Mouse (Mus musculus) small intestine, adult 2 months (tissue): ENCODE measurements around the gene Srarp. TPM values are rescaled to one million over a fixed set of nuclear protein-coding genes. Genes with fewer than 3 reads are reported as not detected.

ENCODE experiments used
- H3K27ac ChIP-seq: fragments of 200-500 bp; 2 replicates; pipeline ENCODE4 v1.5.1; 2012; ENCODE audit warnings: low read depth, low read length, control low read depth, inconsistent platforms; ENCODE audit not compliant: insufficient read depth
- H3K27me3 ChIP-seq: fragments of 200-500 bp; 2 replicates; pipeline ENCODE4 v1.6.1; 2012; ENCODE audit warnings: mild to moderate bottlenecking, moderate library complexity, low read length, inconsistent platforms; ENCODE audit not compliant: control insufficient read depth, insufficient read depth
- H3K36me3 ChIP-seq: fragments of 200-500 bp; 2 replicates; pipeline ENCODE4 v1.6.1; 2012; ENCODE audit warnings: mild to moderate bottlenecking, low read length, control low read depth, inconsistent platforms; ENCODE audit not compliant: control insufficient read depth, insufficient read depth
- H3K4me1 ChIP-seq: fragments of 200-500 bp; 2 replicates; pipeline ENCODE4 v1.6.1; 2012; ENCODE audit warnings: low read length, inconsistent platforms, mixed read lengths; ENCODE audit not compliant: control insufficient read depth, insufficient read depth, insufficient read length
- H3K4me3 ChIP-seq: fragments of 200-500 bp; 2 replicates; pipeline ENCODE4 v1.5.1; 2012; ENCODE audit warnings: low read depth, mild to moderate bottlenecking, control low read depth, inconsistent platforms, low read length, moderate library complexity
- CTCF ChIP-seq: fragments of 200-500 bp; IDR thresholded peaks from 2 replicates; pipeline ENCODE4 v1.5.1; 2012; ENCODE audit warnings: low read depth, mild to moderate bottlenecking, control low read depth, inconsistent platforms, low read length, moderate library complexity, mixed read lengths; ENCODE audit not compliant: insufficient replicate concordance, insufficient read length; ENCODE audit errors: extremely low read depth
- POLR2A ChIP-seq: fragments of 200-500 bp; IDR thresholded peaks from 2 replicates; pipeline ENCODE4 v1.6.1; 2012; ENCODE audit warnings: low read depth, mild to moderate bottlenecking, control low read depth, inconsistent platforms, low read length, moderate library complexity
- WGBS: fragments of 180-500 bp; shearing (Covaris S2); methylation state at CpG from one replicate; pipeline ENCODE4 v1.1.7; 2018; 5-methylcytosine and 5-hydroxymethylcytosine counted together
- polyA plus RNA-seq: library from polyadenylated mRNA; depleted of rRNA; stranded (reverse); fragments of >200 nt; gene quantifications from 2 replicates; pipeline ENCODE4 v1.2.3, GENCODE M21; 2012

The Srarp gene
- polyA plus RNA-seq, 1 experiment = not detected

DNA sequence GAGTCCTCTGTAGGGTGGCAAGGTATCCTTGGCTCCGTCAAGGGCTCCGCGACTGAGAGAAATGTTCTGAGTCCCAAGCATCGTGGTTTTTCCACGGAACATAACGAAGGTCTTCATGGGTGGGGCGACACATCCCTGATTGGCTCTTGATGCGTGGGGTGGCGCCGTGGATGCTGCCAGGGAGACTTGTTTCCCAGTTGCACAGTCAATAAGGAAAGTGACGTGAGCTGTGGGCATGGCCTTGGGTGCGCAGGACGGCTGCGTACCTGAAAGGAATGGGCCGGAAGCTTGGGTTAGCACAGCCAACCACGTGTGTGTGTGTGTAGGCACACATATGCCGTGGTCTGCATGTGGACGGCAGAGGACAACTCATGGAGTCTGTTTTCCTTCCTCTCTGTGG lies 2.7 kb downstream of the Srarp start:
- Histone ChIP-seq H3K4me1 (no peaks in the 10 kb centered on the region; the same call in 1 of the 2 replicates), H3K4me3 (no peak overlapping the region), H3K27ac (no peak overlapping the region), H3K27me3 (no peaks in the 10 kb centered on the region), H3K36me3 (no peaks in the 10 kb centered on the region)
- TF ChIP-seq CTCF (no peak), POLR2A (no peak)
- WGBS = 87% methylated on average over 18 of the region's 18 CpGs

DNA sequence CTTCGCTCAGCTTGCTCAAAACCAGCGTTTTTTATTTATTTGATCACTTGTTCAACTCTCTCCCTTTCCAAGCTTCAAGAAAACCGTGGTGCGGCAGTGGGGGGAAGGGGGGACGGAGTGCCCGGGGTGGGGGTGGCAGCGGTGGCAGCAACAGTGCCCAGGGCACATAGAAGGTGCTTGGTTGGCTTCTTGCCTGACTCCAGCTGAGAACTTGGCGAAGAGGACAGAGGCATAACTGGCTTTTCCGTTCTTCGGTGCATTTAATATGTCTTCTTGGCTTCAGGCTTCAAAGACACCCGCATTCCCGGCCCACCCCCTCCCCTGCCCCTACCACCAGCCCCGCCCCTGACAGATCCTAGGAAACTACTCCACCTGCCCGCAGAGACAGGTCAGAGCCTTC lies 3.2 kb downstream of the Srarp start:
- Histone ChIP-seq H3K27ac (no peak overlapping the region), H3K4me3 (no peak overlapping the region), H3K27me3 (no peaks in the 10 kb centered on the region), H3K36me3 (no peaks in the 10 kb centered on the region), H3K4me1 (no peaks in the 10 kb centered on the region; the same call in 1 of the 2 replicates)
- 52% methylated on average over 14 of the region's 14 CpGs for WGBS
- TF ChIP-seq POLR2A (no peak), CTCF (no peak)

DNA sequence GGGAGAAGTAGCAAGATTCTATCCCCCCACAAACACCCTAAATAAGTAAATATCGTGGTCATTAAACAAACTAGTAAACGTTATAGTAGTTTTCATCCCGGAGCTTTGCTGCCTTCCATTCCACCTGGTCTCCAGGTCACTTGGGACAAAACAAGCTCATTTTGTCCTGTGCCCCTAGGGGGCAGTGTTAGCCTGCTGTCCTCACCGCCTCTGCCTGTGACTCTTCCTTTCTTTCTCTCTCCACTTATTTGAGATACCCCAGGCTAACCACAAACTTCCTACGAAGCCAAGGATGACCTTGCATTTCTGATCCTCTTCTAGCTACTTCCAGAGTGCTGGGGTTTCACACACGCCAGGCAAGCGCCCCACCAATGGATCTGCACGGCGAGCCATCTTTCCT lies 4.9 kb downstream of the Srarp start:
- no peak overlapping the region for H3K4me3 ChIP-seq
- TF ChIP-seq CTCF = peak; percentile 91; the same call in 1 of the 2 replicates
- TF ChIP-seq POLR2A = no peak
- WGBS = 35% methylated on average over 9 of the region's 9 CpGs
- H3K27ac ChIP-seq = no peak overlapping the region
- no peaks in the 10 kb centered on the region; the same call in 1 of the 2 replicates for H3K4me1 ChIP-seq
- H3K36me3 ChIP-seq = no peaks in the 10 kb centered on the region
- H3K27me3 ChIP-seq = no peaks in the 10 kb centered on the region

DNA sequence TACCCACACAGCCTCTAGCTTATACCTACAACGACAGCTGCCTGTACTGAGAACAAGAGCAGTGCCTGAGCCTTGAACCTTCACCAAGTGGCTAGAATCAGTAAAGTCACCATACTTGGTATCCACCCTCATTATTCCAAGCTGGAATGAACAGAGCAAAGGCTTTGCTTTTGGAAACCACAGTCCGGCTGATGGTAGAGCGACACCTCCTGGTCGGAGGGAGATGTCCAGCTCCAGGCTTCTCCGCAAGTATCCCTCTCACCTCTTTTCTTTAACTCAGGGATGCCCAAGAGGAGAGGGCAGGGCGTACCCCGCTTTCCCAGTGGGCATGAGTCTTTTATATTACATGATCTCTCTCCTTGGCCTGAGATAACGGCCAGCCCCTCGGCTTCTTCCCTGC lies 6.1 kb downstream of the Srarp start:
- peaks cover 6% of the 10 kb centered on the region; the same call in 1 of the 2 replicates for H3K27me3 ChIP-seq
- WGBS = 45% methylated on average over 9 of the region's 9 CpGs
- H3K36me3 ChIP-seq = no peaks in the 10 kb centered on the region
- H3K4me1 ChIP-seq = peaks cover 2% of the 10 kb centered on the region; the same call in 1 of the 2 replicates
- H3K4me3 ChIP-seq = no peak overlapping the region
- no peak overlapping the region for H3K27ac ChIP-seq
- no peak; the same call in 1 of the 2 replicates for TF ChIP-seq POLR2A
- TF ChIP-seq CTCF = peak; percentile 64; the same call in 1 of the 2 replicates

- no peak for TF ChIP-seq POLR2A
- no peak for TF ChIP-seq CTCF
- no peaks in the 10 kb centered on the region for H3K36me3 ChIP-seq
- WGBS = 83% methylated on average over 6 of the region's 6 CpGs
- peaks cover 6% of the 10 kb centered on the region; the same call in 1 of the 2 replicates for H3K27me3 ChIP-seq
- H3K4me1 ChIP-seq = peaks cover 2% of the 10 kb centered on the region; the same call in 1 of the 2 replicates
- H3K27ac ChIP-seq = no peak overlapping the region
- H3K4me3 ChIP-seq = no peak overlapping the region
Measured at GRCm38 (mm10) chr4:141429381-141429780, 6.5 kb downstream of the Srarp start.

GRCm38 (mm10) chr4:141427921-141428320 lies 8.0 kb downstream of the Srarp start:
- WGBS = 90% methylated on average over 13 of the region's 13 CpGs
- Histone ChIP-seq H3K36me3 (no peaks in the 10 kb centered on the region), H3K4me3 (no peak overlapping the region), H3K27me3 (peaks cover 6% of the 10 kb centered on the region; the same call in 1 of the 2 replicates), H3K27ac (no peak overlapping the region), H3K4me1 (peaks cover 2% of the 10 kb centered on the region; the same call in 1 of the 2 replicates)
- TF ChIP-seq CTCF (no peak), POLR2A (no peak)

DNA sequence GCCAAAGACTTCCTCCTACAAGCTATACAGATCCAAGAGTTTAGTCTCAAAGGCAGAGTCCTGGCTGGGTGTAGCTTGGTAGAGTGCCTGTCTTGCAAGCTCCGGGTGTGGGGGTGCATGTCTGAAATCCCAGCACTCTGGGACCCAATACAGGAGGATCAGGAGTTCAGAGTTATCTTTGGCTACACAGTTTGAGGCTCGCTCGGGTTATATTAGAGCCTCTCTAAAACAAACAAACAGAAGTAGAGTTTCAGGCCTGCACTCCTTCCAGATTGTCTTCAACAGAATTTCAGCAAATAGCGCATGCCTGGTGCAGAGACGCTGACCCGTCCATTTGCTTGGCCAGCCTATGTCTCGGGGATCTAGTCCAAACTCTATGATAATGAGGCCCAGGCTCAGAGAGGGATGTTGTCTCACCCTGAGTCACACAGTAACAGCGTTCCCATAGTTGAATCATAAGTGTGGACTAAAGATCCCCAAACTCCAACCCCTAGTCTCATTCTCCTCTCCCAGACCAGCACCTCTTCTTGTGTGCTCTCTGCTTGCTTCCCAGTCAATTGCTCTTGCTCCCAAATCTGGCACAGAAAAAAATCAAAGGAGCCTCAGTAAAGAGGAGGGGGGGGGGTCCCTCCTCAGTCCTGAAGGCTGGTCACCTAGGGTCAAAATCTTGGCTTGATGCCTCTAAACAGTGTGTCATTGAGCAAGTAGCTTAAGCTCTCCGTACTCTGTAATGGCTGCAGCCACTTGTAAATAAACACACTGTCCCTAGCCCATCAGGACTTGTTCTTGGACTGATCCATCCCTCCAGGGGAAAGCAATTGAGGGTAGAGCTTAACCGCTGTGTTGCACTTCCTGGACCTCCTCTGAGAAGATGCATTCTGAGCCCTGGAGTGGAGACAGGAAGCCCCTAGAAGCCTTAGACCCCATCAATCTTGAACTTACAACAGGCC lies 8.8 kb downstream of the Srarp start:
- WGBS = 75% methylated on average over 10 of the region's 10 CpGs
- TF ChIP-seq CTCF = no peak
- TF ChIP-seq POLR2A = no peak
- Histone ChIP-seq H3K27ac (peak overlapping the region; percentile 20), H3K36me3 (no peaks in the 10 kb centered on the region), H3K4me1 (peaks cover 2% of the 10 kb centered on the region; the same call in 1 of the 2 replicates), H3K27me3 (peaks cover 6% of the 10 kb centered on the region; the same call in 1 of the 2 replicates), H3K4me3 (no peak overlapping the region)
